Mouse (Mus musculus) ZHBTc4 (cell line): ENCODE data around the gene Gbx1.

Source experiments
- DNase-seq: peaks from one replicate; pipeline ENCODE4 v3.0.0-alpha.2; 2011; ENCODE audit warnings: low read depth, low spot score

Gene Gbx1

GRCm38 (mm10) chr5:24526889-24527230 lies at the start of gene Gbx1:
Gene Gbx1 (minus strand): TSS chr5:24527202.
- DNase-seq, result peak; percentile 44

DNA sequence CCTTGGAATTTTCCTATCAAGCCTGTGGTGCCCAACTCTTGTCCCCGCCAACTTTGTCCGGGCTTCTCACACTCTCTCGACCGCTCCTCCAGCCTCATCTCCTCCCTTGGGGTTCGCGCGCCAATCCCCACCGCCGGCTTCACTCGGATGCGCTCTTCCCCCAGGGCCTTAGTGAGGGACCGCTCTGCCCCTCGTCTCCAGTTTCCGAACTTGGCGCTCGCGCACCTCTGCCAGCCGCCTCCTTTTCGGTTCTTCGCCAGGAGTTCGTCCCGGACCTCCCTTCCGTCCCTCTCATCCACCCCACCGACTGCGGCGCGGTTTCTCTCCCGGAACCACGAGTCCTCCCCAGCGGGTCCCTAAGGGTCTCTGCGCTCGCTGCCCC lies 49.8 kb upstream of the Gbx1 start:
- DNase-seq, result peak; percentile 50

- DNase-seq, result no peak
Observed at GRCm38 (mm10) chr5:24575948-24576347, 48.9 kb upstream of the Gbx1 start.

GRCm38 (mm10) chr5:24556709-24557108 lies 29.7 kb upstream of the Gbx1 start, which contains the start of gene 4931409K22Rik:
Gene 4931409K22Rik (minus strand): TSS chr5:24556809.
- DNase-seq, result no peak

DNA sequence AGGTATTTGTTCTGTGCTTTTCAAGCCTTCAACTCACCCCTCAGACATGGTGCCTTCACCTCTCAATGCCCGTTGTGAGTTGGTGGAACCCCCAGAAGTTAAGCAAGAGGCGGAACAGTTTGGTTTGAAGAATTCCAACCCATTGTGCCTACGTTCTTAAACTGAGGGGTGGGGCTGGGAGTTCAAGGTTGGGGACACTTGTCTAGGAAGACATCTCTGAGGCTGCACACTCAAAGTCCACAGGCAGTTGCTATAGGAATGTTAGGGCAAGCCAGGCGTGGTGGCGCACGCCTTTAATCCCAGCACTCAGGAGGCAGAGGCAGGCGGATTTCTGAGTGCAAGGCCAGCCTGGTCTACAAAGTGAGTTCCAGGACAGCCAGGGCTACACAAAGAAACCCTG lies 28.3 kb upstream of the Gbx1 start:
- DNase-seq, result peak; percentile 55

DNA sequence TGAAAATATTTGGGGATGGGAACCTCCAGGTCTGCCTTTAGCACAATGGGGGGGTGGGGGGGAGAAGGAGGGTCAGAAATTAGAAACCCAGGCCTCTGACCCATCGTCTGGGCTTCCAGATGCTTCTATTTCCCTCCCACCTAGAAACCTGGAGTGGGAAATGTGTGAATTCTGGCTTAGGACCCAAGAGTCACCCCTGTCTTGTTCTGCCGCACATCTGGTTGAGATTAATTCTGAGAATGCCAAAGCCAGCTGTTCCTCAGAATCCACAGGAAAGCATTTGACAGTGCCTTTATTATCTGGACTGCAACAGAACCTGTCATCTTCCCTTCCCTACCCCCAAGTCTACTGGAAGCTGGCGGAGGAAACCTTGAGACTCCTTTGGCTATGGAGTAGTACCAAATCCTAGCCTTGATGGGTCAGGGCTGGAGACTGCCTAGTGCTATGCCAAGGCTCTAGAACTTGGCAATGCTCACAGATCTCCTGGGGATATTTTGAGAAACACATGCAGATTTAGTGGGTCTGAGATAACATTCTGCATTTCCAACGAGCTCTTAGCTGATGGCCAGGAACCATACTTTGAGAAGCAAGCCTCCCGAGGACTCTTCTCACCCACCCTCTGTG lies 26.7 kb upstream of the Gbx1 start:
- no peak for DNase-seq

DNA sequence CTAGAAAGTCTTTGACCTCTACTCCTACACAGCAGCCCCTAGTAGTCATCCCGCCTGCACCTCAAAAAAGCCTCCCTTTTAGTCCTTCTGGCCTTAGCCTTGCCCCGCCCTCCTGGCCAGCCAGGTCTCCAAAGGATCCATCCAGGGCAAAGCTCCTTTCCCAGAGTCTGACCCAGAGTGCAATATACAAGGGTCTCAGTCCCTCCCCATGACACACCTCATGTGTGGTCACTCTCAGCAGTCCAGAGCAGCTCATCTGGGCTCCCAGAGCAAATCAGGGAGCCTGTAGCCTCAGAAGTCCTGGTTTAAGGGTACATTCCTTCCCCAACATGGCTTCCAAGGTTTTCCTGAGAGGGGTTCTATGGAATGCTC lies 24.3 kb upstream of the Gbx1 start:
- no peak for DNase-seq

DNA sequence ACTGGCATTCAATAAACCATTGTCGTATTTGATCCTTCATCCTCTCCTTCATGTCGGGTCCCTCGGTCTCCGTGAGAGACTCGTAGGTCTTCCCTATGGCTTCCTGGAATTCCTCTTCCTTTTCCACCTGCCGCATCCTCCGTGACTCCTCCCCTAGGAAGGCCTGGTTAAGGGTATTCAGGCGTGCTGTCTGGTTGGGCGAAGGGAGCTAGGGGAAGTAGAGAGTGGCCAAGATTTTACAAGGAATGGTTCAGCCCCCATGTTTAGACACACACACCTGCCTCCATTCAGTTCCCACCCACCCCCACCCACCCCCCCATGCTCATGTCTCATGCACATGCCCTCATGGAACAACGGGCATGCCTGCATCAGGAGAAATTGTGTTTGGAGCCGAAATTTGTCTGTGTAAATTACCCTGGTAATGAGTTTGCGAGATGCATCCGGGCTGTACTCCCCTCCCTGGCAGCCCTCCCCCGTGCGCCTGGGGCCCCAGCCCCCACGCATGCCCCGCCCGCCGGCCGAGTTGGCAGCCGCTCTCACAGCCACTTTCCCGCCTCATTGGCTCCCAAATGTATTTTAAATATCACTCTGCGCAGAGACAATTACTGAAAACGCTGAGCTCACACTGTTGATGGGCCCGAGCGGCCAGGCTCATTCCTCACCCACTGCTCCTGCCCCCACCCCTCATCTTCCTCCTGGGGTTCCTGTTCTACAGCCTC lies 23.8 kb upstream of the Gbx1 start:
- DNase-seq, result peak; percentile 17

- DNase-seq, result peak; percentile 77
Observed at GRCm38 (mm10) chr5:24542643-24543042, 15.6 kb upstream of the Gbx1 start.

DNA sequence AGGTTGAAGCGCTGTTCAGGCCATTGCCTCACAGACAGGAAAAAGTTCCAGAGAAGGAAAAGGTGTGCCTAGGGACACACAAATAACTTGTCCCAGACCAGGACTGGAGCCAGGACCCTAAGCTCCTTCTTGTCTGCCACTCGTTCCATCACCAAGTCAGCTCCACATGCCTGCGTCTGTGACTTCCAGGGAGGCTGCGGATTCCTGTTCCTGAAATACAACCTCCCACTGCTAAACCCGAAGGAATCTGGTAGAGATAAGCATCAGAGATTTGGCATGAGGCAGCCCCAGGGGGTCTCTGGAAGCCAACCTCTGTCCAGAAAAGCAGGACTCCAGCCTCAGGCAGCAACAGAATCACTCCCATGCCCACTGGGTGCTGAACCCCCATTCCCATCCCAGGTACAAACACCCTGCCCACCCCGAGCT lies 14.2 kb upstream of the Gbx1 start:
- DNase-seq, result no peak

DNA sequence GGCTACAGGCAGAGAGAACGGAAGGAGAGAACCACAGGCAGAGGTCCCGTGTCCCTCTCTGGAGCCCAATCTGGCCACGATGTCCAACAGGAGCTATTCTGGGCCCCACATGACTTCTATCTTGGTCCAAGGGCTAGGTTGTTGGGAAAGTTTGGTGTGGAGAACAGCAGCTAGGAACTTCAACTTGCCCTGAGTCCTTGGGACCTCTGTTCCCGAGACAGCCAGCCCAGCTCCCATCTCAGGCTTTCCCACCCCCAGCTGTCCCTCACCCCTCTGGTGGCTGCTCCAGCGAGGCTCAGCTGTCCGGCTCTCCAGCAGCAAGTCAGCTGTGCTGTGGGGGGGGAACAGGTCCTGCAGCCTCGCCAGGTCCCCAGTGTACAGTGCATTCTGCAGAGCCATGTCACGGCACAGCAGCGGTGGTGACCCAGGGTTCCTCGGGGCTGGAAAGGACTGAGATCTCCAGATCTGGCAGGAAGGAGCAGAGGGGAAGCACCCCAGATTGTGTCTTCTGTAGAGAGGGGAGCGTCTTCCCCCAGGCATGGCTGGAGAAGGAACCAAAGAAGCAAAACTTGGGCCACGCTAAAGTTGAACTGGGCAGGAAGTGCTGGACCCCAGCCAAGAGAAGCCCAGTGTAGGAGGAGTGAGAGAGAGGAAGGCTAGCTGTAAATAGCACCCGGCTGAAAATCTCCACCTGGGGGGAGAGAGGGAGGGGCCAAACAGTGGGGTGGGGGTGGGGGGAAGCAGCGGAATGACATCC lies 13.6 kb upstream of the Gbx1 start, which contains the start of gene Asb10:
Asb10 (minus strand) TSS at position 592 of the 757 bp plus-strand sequence.
- DNase-seq, result no peak

GRCm38 (mm10) chr5:24539571-24540296 lies 12.7 kb upstream of the Gbx1 start:
- no peak for DNase-seq

- DNase-seq, result no peak
Observed at GRCm38 (mm10) chr5:24537618-24538017, 10.6 kb upstream of the Gbx1 start.

GRCm38 (mm10) chr5:24536511-24536910 lies 9.5 kb upstream of the Gbx1 start:
- DNase-seq, result no peak

DNA sequence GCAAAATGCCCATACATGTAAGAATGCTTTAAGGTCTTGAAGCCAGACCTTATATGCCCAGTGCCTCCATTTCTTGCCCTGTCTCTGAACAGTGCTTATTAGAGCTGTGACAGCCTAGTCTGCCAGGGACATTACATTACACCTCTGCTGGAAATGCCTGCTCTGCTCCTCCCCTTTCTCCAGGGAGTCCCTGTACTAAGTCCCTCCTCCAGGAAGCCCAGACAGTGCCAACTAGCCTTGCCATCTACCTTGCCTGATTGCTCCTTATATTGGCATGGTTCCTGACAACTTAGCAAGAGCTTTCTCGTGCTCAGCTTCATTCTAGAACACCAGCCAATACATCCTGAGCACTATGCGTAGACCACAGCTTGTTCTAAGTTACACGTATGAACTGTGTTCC lies 8.7 kb upstream of the Gbx1 start:
- no peak for DNase-seq

- DNase-seq, result peak; percentile 52
Observed at GRCm38 (mm10) chr5:24534292-24534691, 7.3 kb upstream of the Gbx1 start.

GRCm38 (mm10) chr5:24533391-24533790 lies 6.4 kb upstream of the Gbx1 start:
- peak; percentile 76 for DNase-seq

DNA sequence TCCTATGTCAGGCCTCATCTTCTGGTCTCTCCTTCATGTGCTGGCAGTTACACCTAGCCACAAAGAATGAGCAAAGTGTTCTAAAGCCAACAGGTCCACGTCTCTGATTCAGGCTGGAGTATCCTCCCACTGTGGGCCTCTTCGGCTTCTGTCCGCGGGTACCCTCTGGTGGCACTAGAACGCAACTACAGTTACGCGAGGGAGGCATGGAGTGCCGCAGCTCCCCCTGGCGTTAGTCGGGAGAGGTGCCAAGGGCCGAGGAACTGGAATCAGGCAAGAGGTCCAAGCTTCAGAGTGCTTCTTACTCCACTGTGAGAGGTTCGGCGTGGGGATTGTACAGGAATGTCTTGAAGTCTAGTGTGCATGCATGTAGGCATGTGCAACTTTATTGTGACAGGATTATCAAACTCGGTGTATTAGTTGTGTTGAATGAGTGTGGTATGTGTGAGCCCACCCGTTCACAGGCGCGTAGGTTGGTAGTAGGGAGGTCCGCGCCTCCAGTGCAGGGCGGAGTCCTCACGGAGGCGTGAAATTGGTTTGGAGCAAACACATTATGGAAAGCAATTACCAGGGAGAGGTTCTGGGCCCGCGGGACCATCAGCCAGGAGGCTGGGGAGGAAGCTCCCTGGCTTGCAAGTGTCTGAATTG lies 3.2 kb upstream of the Gbx1 start:
- DNase-seq, result peak; percentile 93

- DNase-seq, result no peak
Observed at GRCm38 (mm10) chr5:24527780-24528179, 778 bp upstream of the Gbx1 start.

- DNase-seq, result no peak
Observed at GRCm38 (mm10) chr5:24526190-24526888, 663 bp downstream of the Gbx1 start.
